ENCODE assay signal across 32 mouse cellular contexts in the genomic region with DNA sequence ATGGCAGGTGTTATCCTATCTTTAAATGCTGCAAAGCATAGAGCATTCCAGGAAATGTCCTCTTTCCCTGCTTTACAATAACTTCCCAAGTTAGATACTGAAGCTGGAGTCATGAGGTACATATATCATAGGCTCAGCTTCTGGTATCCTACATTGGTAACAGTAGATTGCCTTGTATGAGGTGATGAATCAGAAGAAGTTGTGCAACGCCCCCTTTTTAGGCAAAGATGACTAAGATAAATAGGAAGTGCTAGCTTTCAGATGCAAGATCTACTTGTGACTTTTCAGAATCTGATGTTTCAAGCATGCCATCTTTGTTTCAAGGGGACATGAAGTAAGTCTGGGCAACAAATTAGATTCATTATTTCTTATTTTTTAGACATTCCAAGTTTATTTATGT. TPM values are rescaled to one million over a fixed set of nuclear protein-coding genes. Genes with fewer than 3 reads are reported as not detected.
DNase-seq lines count a peak whose midpoint lies in the region; ATAC-seq and TF ChIP-seq lines count a peak whose summit lies in the region.
"Had no signal": no experiment of that assay in that cellular context is flagged by ENCODE, and none has a peak within 500 bp of the region (broad histone marks: within the 10 kb centered on the region; RNA-seq: fewer than 3 reads in every experiment).

No protein-coding gene starts in this region.

- DNase-seq in limb, embryonic 10.5 days (ENCODE audit: low spot score), result no peak
- DNase-seq in 416B (ENCODE audit: low read depth) (peak; percentile 53), NIH3T3 (ENCODE audit: low read depth) (peak; percentile 63)
- DNase-seq in layer of hippocampus, adult 9-10 months (ENCODE audit: low spot score), result no peak
- no peak for DNase-seq in hindbrain, postnatal 0 days (ENCODE audit: low spot score)
- DNase-seq: adrenal gland, postnatal 10 days; adrenal gland, postnatal 36 days; B cell, adult 2 months; cerebellum, adult 18-20 months; cerebellum, adult 9-11 months; cerebellum, postnatal 36 days; embryo, embryonic 11 days; gastrocnemius, postnatal 25 days; heart, adult 18-20 months; heart, postnatal 10 days; heart, postnatal 36 days had no signal

- H3K9ac ChIP-seq in limb, embryonic 15.5 days, result no peak overlapping the region
- no peak overlapping the region for H3K9ac ChIP-seq in hindbrain, postnatal 0 days (replicated peaks; ENCODE audit: low read length)
- H3K9ac ChIP-seq: forebrain, embryonic 13.5 days; heart, embryonic 12.5 days; heart, embryonic 15.5 days; hindbrain, embryonic 13.5 days had no signal

- TF ChIP-seq POLR2A in embryonic fibroblast, embryonic 13.5 days (IDR thresholded peaks at IDR 0.05; ENCODE audit: low read depth, low read length), result no peak

- 86% methylated on average over 1 of the region's 1 CpGs for WGBS in limb, embryonic 15.5 days
- 80% methylated on average over 1 of the region's 1 CpGs for WGBS in limb, embryonic 10.5 days
- 82% methylated on average over 1 of the region's 1 CpGs for WGBS in hindbrain, postnatal 0 days

- ATAC-seq in limb, embryonic 15.5 days (ENCODE audit: insufficient number of reproducible peaks, low FRiP score, low TSS enrichment, low read depth), result no peak
- ATAC-seq in megakaryocyte, adult 5-6 weeks (ENCODE audit: poor library complexity, severe bottlenecking), result no peak
- no peak for ATAC-seq in hindbrain, postnatal 0 days
- ATAC-seq: activated CD4-positive, CD25-positive, alpha-beta regulatory T cell, adult 4 months; CD4-positive, CD25-positive, alpha-beta regulatory T cell, adult 4 months; forebrain, embryonic 13.5 days; forebrain, embryonic 16.5 days; hindbrain, embryonic 16.5 days; inflammation-experienced regulatory T-cells, adult 6 months; intestine, embryonic 16.5 days had no signal

- 0 out of 2 replicates have a peak, but pooled peaks cover 2% of the 10 kb centered on the region for H3K4me1 ChIP-seq in limb, embryonic 15.5 days
- peaks cover 13% of the 10 kb centered on the region for H3K4me1 ChIP-seq in limb, embryonic 10.5 days
- peaks cover 6% of the 10 kb centered on the region for H3K4me1 ChIP-seq in embryonic fibroblast, embryonic 13.5 days (ENCODE audit: control insufficient read depth, insufficient read depth, low read length)
- H3K4me1 ChIP-seq in hindbrain, postnatal 0 days (ENCODE audit: insufficient read depth, low read length), result no peaks in the 10 kb centered on the region
- H3K4me1 ChIP-seq: forebrain, embryonic 13.5 days; hindbrain, embryonic 10.5 days; hindbrain, embryonic 13.5 days had no signal

- H3K27me3 ChIP-seq in limb, embryonic 15.5 days, result no peaks in the 10 kb centered on the region
- H3K27me3 ChIP-seq in limb, embryonic 10.5 days (ENCODE audit: low read depth, poor library complexity, severe bottlenecking), result no peaks in the 10 kb centered on the region
- H3K27me3 ChIP-seq in hindbrain, postnatal 0 days (ENCODE audit: insufficient read depth, low read length), result no peaks in the 10 kb centered on the region
- H3K27me3 ChIP-seq: forebrain, embryonic 13.5 days; heart, embryonic 12.5 days; heart, embryonic 15.5 days; hindbrain, embryonic 13.5 days had no signal

- TF ChIP-seq CTCF in embryonic fibroblast, embryonic 13.5 days (IDR thresholded peaks at IDR 0.05; ENCODE audit: borderline replicate concordance, insufficient read depth, low read length), result no peak
- no peak for TF ChIP-seq CTCF in hindbrain, postnatal 0 days (IDR thresholded peaks at IDR 0.05; ENCODE audit: low read depth)

- peaks cover 6% of the 10 kb centered on the region for H3K36me3 ChIP-seq in limb, embryonic 15.5 days
- peaks cover 28% of the 10 kb centered on the region for H3K36me3 ChIP-seq in limb, embryonic 10.5 days
- no peaks in the 10 kb centered on the region for H3K36me3 ChIP-seq in hindbrain, postnatal 0 days (ENCODE audit: insufficient read depth, low read length)
- H3K36me3 ChIP-seq: forebrain, embryonic 10.5 days; heart, embryonic 15.5 days; hindbrain, embryonic 10.5 days; hindbrain, embryonic 13.5 days had no signal

- H3K27ac ChIP-seq in limb, embryonic 15.5 days, result peak overlapping the region; percentile 57
- H3K27ac ChIP-seq in limb, embryonic 10.5 days, result no peak overlapping the region
- peak overlapping the region; percentile 42 for H3K27ac ChIP-seq in embryonic fibroblast, embryonic 13.5 days (ENCODE audit: insufficient read depth, low read length)
- H3K27ac ChIP-seq in hindbrain, postnatal 0 days, result no peak overlapping the region
- H3K27ac ChIP-seq: forebrain, embryonic 10.5 days; forebrain, embryonic 13.5 days; heart, embryonic 15.5 days; hindbrain, embryonic 10.5 days; hindbrain, embryonic 13.5 days had no signal

- H3K9me3 ChIP-seq in limb, embryonic 15.5 days, result no peaks in the 10 kb centered on the region
- no peaks in the 10 kb centered on the region for H3K9me3 ChIP-seq in limb, embryonic 10.5 days (replicated peaks)
- H3K9me3 ChIP-seq in hindbrain, postnatal 0 days (ENCODE audit: low read length), result no peaks in the 10 kb centered on the region
- H3K9me3 ChIP-seq: forebrain, embryonic 10.5 days; forebrain, embryonic 13.5 days; heart, embryonic 12.5 days; heart, embryonic 15.5 days; hindbrain, embryonic 10.5 days; hindbrain, embryonic 13.5 days had no signal

- no peak overlapping the region for H3K4me2 ChIP-seq in limb, embryonic 15.5 days
- H3K4me2 ChIP-seq in hindbrain, postnatal 0 days (ENCODE audit: low read depth, low read length), result no peak overlapping the region
- H3K4me2 ChIP-seq: forebrain, embryonic 13.5 days; heart, embryonic 12.5 days; heart, embryonic 15.5 days; hindbrain, embryonic 13.5 days had no signal

- no peak overlapping the region for H3K4me3 ChIP-seq in limb, embryonic 15.5 days
- no peak overlapping the region for H3K4me3 ChIP-seq in limb, embryonic 10.5 days
- no peak overlapping the region for H3K4me3 ChIP-seq in embryonic fibroblast, embryonic 13.5 days (ENCODE audit: insufficient read depth, low read length)
- no peak overlapping the region for H3K4me3 ChIP-seq in hindbrain, postnatal 0 days (ENCODE audit: low read length)
- H3K4me3 ChIP-seq: forebrain, embryonic 10.5 days; forebrain, embryonic 13.5 days; heart, embryonic 12.5 days; heart, embryonic 15.5 days; hindbrain, embryonic 10.5 days; hindbrain, embryonic 13.5 days had no signal

RNA-seq across cellular contexts. Expression of a gene that starts 6.9 kb away (rescaled TPM):
- polyA plus RNA-seq in limb, embryonic 15.5 days (2015; fragmentation: Nextera tagmentation; extraction: Ambion mirVana), result 3,320 and 3,762 TPM in 2 replicates
- 348 and 463 TPM in 2 replicates for polyA plus RNA-seq in limb, embryonic 10.5 days (2016; fragmentation: Nextera tagmentation; extraction: Ambion mirVana)
- 1,952 and 4,064 TPM in 2 replicates for polyA plus RNA-seq in embryonic fibroblast, embryonic 13.5 days (2011; ENCODE audit: insufficient read length, low read depth, missing spikeins)
- 0.04 and 0.55 TPM in 2 replicates for total RNA-seq in megakaryocyte, adult 5-6 weeks (2015)
- total RNA-seq in megakaryocyte, adult 5-6 weeks (2017), result 0.04 and 0.07 TPM in 2 replicates
- total RNA-seq in hindbrain, postnatal 0 days (2014; rRNA removed), result 112 and 117 TPM in 2 replicates
- polyA plus RNA-seq in hindbrain, postnatal 0 days (2015; fragmentation: Nextera tagmentation; extraction: Ambion mirVana), result 114 and 120 TPM in 2 replicates
- total RNA-seq: MEL had no signal
- polyA plus RNA-seq: activated CD4-positive, CD25-positive, alpha-beta regulatory T cell, adult 4 months; CD4-positive, CD25-positive, alpha-beta regulatory T cell, adult 4 months; inflammation-experienced regulatory T-cells, adult 6 months had no signal

Comparison
In these comparisons a context has a peak if more than half of its experiments do, and no peak if none do; other contexts are left out.
1. H3K27ac ChIP-seq: peak in limb, embryonic 15.5 days (single experiment) and embryonic fibroblast, embryonic 13.5 days (single experiment); none in limb, embryonic 10.5 days (single experiment) and hindbrain, postnatal 0 days (single experiment).
2. DNase-seq: peak in 416B (single experiment) and NIH3T3 (single experiment); none in limb, embryonic 10.5 days (single experiment), layer of hippocampus, adult 9-10 months (single experiment) and hindbrain, postnatal 0 days (single experiment).